Mouse (Mus musculus): ENCODE data around the gene Nat8f3. TPM values are rescaled to one million over a fixed set of nuclear protein-coding genes. Genes with fewer than 3 reads are reported as not detected.
A peak's percentile ranks its signal among the peaks of the same experiment; 100 is the strongest.
"Not testable (repeated sequence)": the region's sequence is repeated elsewhere in the genome, so short reads cannot be mapped to it uniquely, and the experiment has no call there.

Nat8f3 gene
- polyA plus RNA-seq, 1 experiment from 2014 or later: not detected

DNA sequence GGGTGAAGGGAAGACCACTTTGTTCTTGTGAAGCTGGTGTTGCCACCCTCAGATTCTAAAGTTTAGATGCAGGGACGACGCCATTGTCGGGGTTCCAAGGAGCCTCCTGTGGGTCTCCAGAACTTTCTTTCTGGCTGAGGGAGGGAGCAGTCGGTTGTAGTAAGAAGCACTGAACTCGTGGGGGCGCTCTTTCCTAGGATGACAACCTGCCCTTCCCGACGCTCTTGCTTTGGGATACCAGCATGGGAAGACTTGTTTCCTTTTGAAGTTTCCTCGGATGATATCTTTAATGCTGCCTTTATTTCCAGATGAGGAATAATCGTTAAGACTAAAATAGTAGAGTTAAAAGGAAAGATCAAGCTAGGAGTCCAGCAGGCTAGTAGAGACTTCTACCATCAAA lies 52.4 kb downstream of the Nat8f3 start, which contains the start of gene Nat8f7:
Gene Nat8f7 (minus strand): TSS at position 101 of the 400 bp plus-strand sequence.
- not testable (repeated sequence) for H3K4me1 ChIP-seq (ENCODE audit: insufficient read depth, low read depth, low read length); DNase-seq (ENCODE audit: low spot score); H3K27me3 ChIP-seq (replicated peaks; ENCODE audit: insufficient read depth, low read length); H3K27ac ChIP-seq (ENCODE audit: low read length); H3K36me3 ChIP-seq (ENCODE audit: insufficient read depth, low read length); ATAC-seq; H3K9me3 ChIP-seq (ENCODE audit: low read length); H3K4me2 ChIP-seq (replicated peaks; ENCODE audit: low read depth, low read length); H3K4me3 ChIP-seq (ENCODE audit: low read depth, low read length); H3K9ac ChIP-seq (replicated peaks; ENCODE audit: low read depth)
- 70% methylated on average over 10 of the region's 10 CpGs for WGBS
- peak; percentile 13 for TF ChIP-seq CTCF (IDR thresholded peaks at IDR 0.05)

DNA sequence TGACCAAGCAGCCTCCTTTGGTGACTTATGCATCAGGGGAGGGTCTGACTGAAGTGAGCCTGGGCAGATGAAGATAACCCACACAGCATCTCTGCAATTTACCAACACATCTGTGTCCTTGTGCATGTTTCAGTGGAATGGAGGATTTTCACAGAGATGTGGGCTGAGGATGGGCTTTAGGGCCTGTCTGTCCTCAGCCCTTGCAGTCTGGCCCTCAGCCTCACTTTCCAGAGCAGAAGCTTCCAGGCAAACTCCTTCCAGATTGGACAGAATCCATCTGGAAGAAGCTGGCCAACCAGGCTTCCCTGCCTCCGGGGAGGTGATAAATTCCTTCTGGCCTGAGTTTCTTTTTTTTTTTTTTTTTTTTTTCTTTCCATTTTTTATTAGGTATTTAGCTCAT lies 55.9 kb downstream of the Nat8f3 start:
- DNase-seq (ENCODE audit: low spot score); H3K4me2 ChIP-seq (replicated peaks; ENCODE audit: low read depth, low read length); H3K4me3 ChIP-seq (ENCODE audit: low read depth, low read length); H3K4me1 ChIP-seq (ENCODE audit: insufficient read depth, low read depth, low read length); H3K9me3 ChIP-seq (ENCODE audit: low read length); H3K36me3 ChIP-seq (ENCODE audit: insufficient read depth, low read length); H3K27me3 ChIP-seq (replicated peaks; ENCODE audit: insufficient read depth, low read length); H3K9ac ChIP-seq (replicated peaks; ENCODE audit: low read depth); H3K27ac ChIP-seq (ENCODE audit: low read length); ATAC-seq: not testable (repeated sequence)
- no CpG with 5 or more reads among the region's 1 CpGs for WGBS

DNA sequence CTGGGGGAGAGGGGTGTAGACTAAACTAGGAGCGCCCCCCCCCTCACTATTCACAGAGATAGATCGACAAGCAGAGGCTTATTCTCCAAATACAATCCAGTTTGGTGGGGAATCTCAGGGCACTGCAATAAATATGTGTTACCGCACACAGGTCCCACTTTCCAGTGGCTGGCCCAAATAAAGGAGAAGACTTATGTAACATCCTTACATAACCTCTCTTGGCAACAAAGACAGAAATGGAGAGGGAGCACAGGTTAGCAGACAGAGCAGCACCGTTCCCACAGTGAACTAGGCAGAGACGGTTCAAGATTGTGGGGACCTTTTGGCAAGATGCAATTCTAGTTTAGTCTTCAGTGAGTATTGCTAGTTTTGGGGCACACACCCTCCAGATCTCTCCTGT lies 56.3 kb downstream of the Nat8f3 start:
- H3K4me3 ChIP-seq (ENCODE audit: low read depth, low read length); ATAC-seq: not testable (repeated sequence)
- 83% methylated on average over 5 of the region's 5 CpGs for WGBS

DNA sequence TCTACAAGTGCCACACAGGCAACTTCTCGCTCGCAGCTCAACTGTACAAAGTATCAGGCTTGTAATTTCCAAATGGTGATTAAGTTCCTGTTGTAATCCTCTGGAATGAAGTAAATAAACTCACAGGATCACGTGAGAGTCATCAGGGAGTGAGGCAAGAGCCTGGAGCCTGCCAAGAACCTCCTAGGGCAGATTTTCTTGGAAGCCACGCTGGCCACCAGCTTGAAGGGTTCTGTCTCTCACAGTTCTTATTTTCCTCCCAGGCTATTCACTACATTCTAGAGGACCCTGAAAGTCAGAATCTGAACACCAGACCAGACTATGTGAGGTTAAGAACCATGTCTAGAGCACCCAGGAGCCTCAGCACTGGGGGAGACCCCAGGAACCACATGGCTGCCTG lies 63.6 kb downstream of the Nat8f3 start:
- H3K4me2 ChIP-seq (replicated peaks; ENCODE audit: low read depth, low read length); H3K4me1 ChIP-seq (ENCODE audit: insufficient read depth, low read depth, low read length); H3K27ac ChIP-seq (ENCODE audit: low read length); H3K27me3 ChIP-seq (replicated peaks; ENCODE audit: insufficient read depth, low read length); H3K9me3 ChIP-seq (ENCODE audit: low read length); H3K36me3 ChIP-seq (ENCODE audit: insufficient read depth, low read length); H3K9ac ChIP-seq (replicated peaks; ENCODE audit: low read depth); H3K4me3 ChIP-seq (ENCODE audit: low read depth, low read length): not testable (repeated sequence)
- ATAC-seq: peak; percentile 93
- peak; percentile 68 for DNase-seq (ENCODE audit: low spot score)
- WGBS: 26% methylated on average over 2 of the region's 4 CpGs

More for the DNA sequence above, 56.3 kb downstream of the Nat8f3 start:
- H3K4me1 ChIP-seq (ENCODE audit: insufficient read depth, low read depth, low read length); H3K27me3 ChIP-seq (replicated peaks; ENCODE audit: insufficient read depth, low read length); H3K27ac ChIP-seq (ENCODE audit: low read length); H3K36me3 ChIP-seq (ENCODE audit: insufficient read depth, low read length); DNase-seq (ENCODE audit: low spot score); H3K9ac ChIP-seq (replicated peaks; ENCODE audit: low read depth); H3K4me2 ChIP-seq (replicated peaks; ENCODE audit: low read depth, low read length); H3K9me3 ChIP-seq (ENCODE audit: low read length): not testable (repeated sequence)

Small RNA genes lying within 50 kb of the gene (microRNA-seq; reads per million reads assigned to microRNA genes)
- gene Gm27317 (not detected), gene Mir6375 (not detected)

Other genes with a start within 250 kb of the Nat8f3 start
- gene Alms1, start 178.2 kb downstream of the Nat8f3 start, polyA plus RNA-seq (2015; fragmentation: Nextera tagmentation; extraction: Ambion mirVana): 1.2 and 1.5 TPM in 2 replicates
- gene Nat8f7, start 52.5 kb downstream of the Nat8f3 start, polyA plus RNA-seq (2015; fragmentation: Nextera tagmentation; extraction: Ambion mirVana): not detected in 2 replicates
- not detected in 2 replicates for gene Nat8f6, start 55.2 kb upstream of the Nat8f3 start, polyA plus RNA-seq (2015; fragmentation: Nextera tagmentation; extraction: Ambion mirVana)
- gene Nat8f5, start 55.2 kb upstream of the Nat8f3 start, polyA plus RNA-seq (2015; fragmentation: Nextera tagmentation; extraction: Ambion mirVana): 0.19 TPM in 1 of 2 replicates, not detected in the other
- gene Nat8, start 66.3 kb upstream of the Nat8f3 start, polyA plus RNA-seq (2015; fragmentation: Nextera tagmentation; extraction: Ambion mirVana): not detected in 2 replicates
- gene Nat8f2, start 103.4 kb upstream of the Nat8f3 start, polyA plus RNA-seq (2015; fragmentation: Nextera tagmentation; extraction: Ambion mirVana): not detected in 2 replicates
- 2.6 and 2.7 TPM in 2 replicates for gene Nat8f4, start 139.1 kb upstream of the Nat8f3 start, polyA plus RNA-seq (2015; fragmentation: Nextera tagmentation; extraction: Ambion mirVana)
- gene Tprkb, start 146.1 kb upstream of the Nat8f3 start, polyA plus RNA-seq (2015; fragmentation: Nextera tagmentation; extraction: Ambion mirVana): 23.8 and 26.2 TPM in 2 replicates
- 8.0 and 11.2 TPM in 2 replicates for gene Nat8f1, start 149.9 kb upstream of the Nat8f3 start, polyA plus RNA-seq (2015; fragmentation: Nextera tagmentation; extraction: Ambion mirVana)
- 32.0 and 44.3 TPM in 2 replicates for gene Dusp11, start 195.9 kb upstream of the Nat8f3 start, polyA plus RNA-seq (2015; fragmentation: Nextera tagmentation; extraction: Ambion mirVana)